Mouse (Mus musculus) MEL (cell line): ENCODE measurements around the gene Ivns1abp.

ENCODE experiments used
- ETS1 ChIP-seq: IDR thresholded peaks from 2 replicates; pipeline ENCODE4 v1.6.1; 2012; ENCODE audit warnings: low read depth, mild to moderate bottlenecking, inconsistent platforms, low read length, improper control_type of control experiment, moderate library complexity
- KAT2A ChIP-seq: conservative IDR thresholded peaks from 2 replicates; pipeline ENCODE4 v1.6.1; 2012; ENCODE audit warnings: low read depth, low read length, improper control_type of control experiment, inconsistent platforms
- POLR2A ChIP-seq, 2 experiments: IDR thresholded peaks; 2 replicates each; pipeline ENCODE4 v1.6.1; 2011 to 2012; ENCODE audit warnings: low read length in 2 of 2, mild to moderate bottlenecking in 2 of 2, control low read depth in 1 of 2, improper control_type of control experiment in 1 of 2, low read depth in 1 of 2, moderate library complexity in 1 of 2; ENCODE audit not compliant: control insufficient read depth in 1 of 2, insufficient read depth in 1 of 2, poor library complexity in 1 of 2
- TAL1 ChIP-seq: IDR thresholded peaks from 2 replicates; pipeline ENCODE4 v1.6.1; 2012; ENCODE audit warnings: mild to moderate bottlenecking, inconsistent platforms, low read length, moderate library complexity, mixed read lengths
- TBP ChIP-seq: IDR thresholded peaks from 2 replicates; pipeline ENCODE4 v1.8.0; 2011; ENCODE audit warnings: low read depth, low read length, improper control_type of control experiment
- TCF12 ChIP-seq: IDR thresholded peaks from 2 replicates; pipeline ENCODE4 v1.6.1; 2014; ENCODE audit warnings: low read depth, mild to moderate bottlenecking, inconsistent platforms, low read length, improper control_type of control experiment, moderate library complexity
- ZMIZ1 ChIP-seq: IDR thresholded peaks from 2 replicates; pipeline ENCODE4 v1.6.1; 2012; ENCODE audit warnings: low read depth, mild to moderate bottlenecking, inconsistent platforms, low read length, improper control_type of control experiment, moderate library complexity

- no peak for TF ChIP-seq TCF12
- TF ChIP-seq KAT2A: no peak
- no peak for TF ChIP-seq TAL1
- TF ChIP-seq ETS1: no peak
- no peak for TF ChIP-seq TBP
- TF ChIP-seq POLR2A (IDR thresholded peaks at IDR 0.05; ENCODE audit: control insufficient read depth in 1 of 2, insufficient read depth in 1 of 2, low read depth in 1 of 2, low read length in 2 of 2, poor library complexity in 1 of 2): no peak
- TF ChIP-seq ZMIZ1: no peak
Observed at GRCm38 (mm10) chr1:151310511-151310910, 33.8 kb upstream of the Ivns1abp start.
